Mouse (Mus musculus) limb, embryonic 11.5 days (tissue): Measurements from ENCODE around the gene Asap2. TPM values are rescaled to one million over a fixed set of nuclear protein-coding genes. Genes with fewer than 3 reads are reported as not detected.

ENCODE experiments used
- ATAC-seq: fragments of 200-750 bp; cut with Nextera tagmentation; 2 replicates; pipeline ENCODE4 v1.8.0; 2017; ENCODE audit warnings: low read depth; ENCODE audit not compliant: insufficient number of reproducible peaks, low FRiP score, low TSS enrichment
- DNase-seq: peaks from one replicate; pipeline ENCODE4 v3.0.0-alpha.2; 2015; ENCODE audit warnings: low spot score
- H3K27ac ChIP-seq: fragments of 300-500 bp; sonication (generic); replicated peaks from 2 replicates; pipeline ENCODE4 v1.5.1; 2014; ENCODE audit warnings: low read depth, mild to moderate bottlenecking, low read length
- H3K27me3 ChIP-seq: fragments of 300-500 bp; sonication (generic); 2 replicates; pipeline ENCODE4 v1.6.1; 2014; ENCODE audit warnings: mild to moderate bottlenecking, low read length, mixed read lengths; ENCODE audit not compliant: control insufficient read depth, insufficient read depth
- H3K36me3 ChIP-seq: fragments of 300-500 bp; sonication (generic); 2 replicates; pipeline ENCODE4 v1.6.1; 2014; ENCODE audit warnings: mild to moderate bottlenecking, low read length, moderate library complexity, mixed read lengths; ENCODE audit not compliant: control insufficient read depth, insufficient read depth
- H3K4me1 ChIP-seq: fragments of 300-500 bp; sonication (generic); 2 replicates; pipeline ENCODE4 v1.6.1; 2014; ENCODE audit warnings: low read length, mixed read lengths; ENCODE audit not compliant: control insufficient read depth, insufficient read depth
- H3K4me2 ChIP-seq: fragments of 300-500 bp; sonication (generic); 2 replicates; pipeline ENCODE4 v1.6.1; 2014; ENCODE audit warnings: low read depth, mild to moderate bottlenecking, moderate library complexity; ENCODE audit not compliant: severe bottlenecking
- H3K4me3 ChIP-seq: fragments of 300-500 bp; sonication (generic); 2 replicates; pipeline ENCODE4 v1.5.1; 2014; ENCODE audit warnings: low read depth, low read length
- H3K9ac ChIP-seq: fragments of 300-500 bp; sonication (generic); 2 replicates; pipeline ENCODE4 v1.6.1; 2014; ENCODE audit warnings: mild to moderate bottlenecking, low read length
- H3K9me3 ChIP-seq: fragments of 300-500 bp; sonication (generic); 2 replicates; pipeline ENCODE4 v1.6.1; 2016; ENCODE audit warnings: low read length; ENCODE audit not compliant: control insufficient read depth
- WGBS: fragments of 180-500 bp; shearing (Covaris S2); extraction: QIAGEN DNeasy Blood & Tissue Kit; methylation state at CpG from one replicate; pipeline ENCODE4 v1.1.7; 2014; 5-methylcytosine and 5-hydroxymethylcytosine counted together
- polyA plus RNA-seq: library from polyadenylated mRNA; unstranded; fragments of >200 nt; fragmentation: Nextera tagmentation; extraction: Ambion mirVana; gene quantifications from 2 replicates; pipeline ENCODE4 v1.2.1, GENCODE M21; 2014

Gene Asap2
- polyA plus RNA-seq, 1 experiment from 2014 or later, result 19.0 TPM

DNA sequence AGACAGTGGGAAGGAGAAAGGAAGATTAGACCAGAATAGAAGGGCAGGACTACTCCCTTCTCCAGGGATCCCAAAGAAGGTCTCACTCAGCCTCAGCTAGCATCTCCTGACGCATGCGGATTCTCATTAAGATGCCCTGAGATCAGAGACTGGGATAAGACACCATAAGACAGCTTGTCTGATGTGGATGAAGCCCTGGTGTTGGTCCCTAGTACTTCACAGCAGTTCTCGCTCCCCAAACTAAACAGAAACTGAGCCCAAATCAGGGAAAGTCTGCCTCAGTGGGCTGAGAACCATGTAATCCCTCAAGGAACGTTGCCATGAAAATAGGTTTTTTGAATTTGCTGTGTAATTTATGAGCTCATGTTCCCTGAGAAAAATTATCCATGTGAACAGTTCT is 136.3 kb downstream of the Asap2 start:
- ATAC-seq, result no peak
- Histone ChIP-seq H3K4me1 (peaks cover 13% of the 10 kb centered on the region), H3K27me3 (no peaks in the 10 kb centered on the region), H3K27ac (no peak overlapping the region), H3K9me3 (no peaks in the 10 kb centered on the region), H3K4me3 (no peak overlapping the region), H3K4me2 (no peak overlapping the region), H3K9ac (no peak overlapping the region), H3K36me3 (no peaks in the 10 kb centered on the region)
- WGBS, result 83% methylated on average over 4 of the region's 4 CpGs
- DNase-seq, result no peak

DNA sequence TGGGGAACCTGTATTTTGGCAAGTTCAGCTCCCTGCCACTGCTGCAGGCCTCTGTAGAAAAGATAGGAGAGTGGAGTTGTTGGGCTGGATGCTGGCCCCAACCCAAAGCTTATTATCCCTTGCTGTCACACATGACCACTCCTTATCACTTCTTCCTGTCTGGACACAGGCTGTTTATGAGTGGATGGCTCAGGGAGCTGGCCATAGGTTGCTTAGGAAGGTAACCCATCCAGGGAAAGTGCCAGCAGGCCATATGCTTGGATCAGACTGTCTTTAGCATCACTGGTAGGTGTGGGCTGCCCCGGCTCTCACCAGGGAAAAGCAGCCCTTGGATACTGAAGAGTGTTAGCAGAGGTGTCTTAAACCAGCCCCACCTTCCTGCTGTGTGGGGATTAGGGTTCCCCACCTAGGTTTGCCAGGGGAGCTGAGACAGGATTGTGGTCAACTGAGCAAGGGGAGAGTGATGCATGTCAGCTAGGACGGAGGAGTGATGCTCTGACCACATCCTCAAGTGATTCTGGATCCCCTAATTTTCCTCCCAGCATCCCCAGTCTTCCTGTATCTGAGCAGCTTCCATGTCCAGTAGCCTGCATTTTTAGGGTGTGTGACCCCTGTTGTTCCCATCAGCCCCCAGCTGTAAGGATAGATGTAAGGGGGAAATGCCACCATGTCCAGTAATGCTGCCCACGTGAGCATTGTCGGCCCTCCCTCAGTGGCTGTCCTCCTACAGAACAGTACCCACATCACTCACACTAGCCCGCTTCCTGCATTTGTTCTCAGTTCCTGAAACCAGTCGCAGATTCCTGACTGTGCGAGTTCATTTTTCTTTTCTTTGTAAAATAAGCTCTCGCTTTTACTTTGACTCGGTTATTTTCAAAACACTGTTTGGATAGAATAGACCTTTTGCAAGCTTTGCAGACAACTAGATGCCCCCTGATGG is 138.9 kb downstream of the Asap2 start:
- DNase-seq, result no peak
- no peak overlapping the region for H3K27ac ChIP-seq

DNA sequence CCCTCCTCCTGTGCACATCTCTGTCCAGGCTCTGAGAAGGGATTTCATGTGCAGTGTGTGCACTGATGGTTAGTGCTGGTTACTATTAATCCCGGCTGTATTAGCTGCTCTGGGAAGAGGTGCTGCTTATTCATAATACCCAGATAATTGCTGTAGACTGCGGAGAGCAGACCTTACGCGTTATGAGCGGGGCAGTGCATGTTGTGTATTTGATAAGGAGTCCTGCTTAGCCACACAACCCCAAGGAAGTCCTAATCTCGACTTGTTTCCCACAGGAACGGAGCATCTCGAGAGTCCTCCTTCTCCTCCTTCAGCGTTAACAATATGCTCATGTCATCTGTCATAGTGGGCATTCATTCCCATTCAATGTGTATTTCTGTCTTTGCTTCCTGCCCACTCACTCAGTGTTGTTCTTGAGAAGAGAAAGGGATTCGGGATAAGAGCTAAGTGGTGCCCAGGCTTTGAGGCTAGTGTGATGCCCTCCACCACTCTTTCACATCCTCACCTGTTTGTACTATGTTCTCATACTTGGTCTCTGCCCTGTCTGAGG is 140.1 kb downstream of the Asap2 start:
- Histone ChIP-seq H3K9me3 (no peaks in the 10 kb centered on the region), H3K9ac (no peak overlapping the region), H3K4me3 (no peak overlapping the region), H3K4me2 (no peak overlapping the region), H3K4me1 (peaks cover 27% of the 10 kb centered on the region), H3K36me3 (no peaks in the 10 kb centered on the region), H3K27ac (no peak overlapping the region), H3K27me3 (no peaks in the 10 kb centered on the region)
- ATAC-seq (no peak), DNase-seq (no peak)
- 92% methylated on average over 10 of the region's 10 CpGs for WGBS

More for the DNA sequence above, 138.9 kb downstream of the Asap2 start:
- no peaks in the 10 kb centered on the region for H3K27me3 ChIP-seq
- H3K4me2 ChIP-seq, result no peak overlapping the region
- no peaks in the 10 kb centered on the region for H3K36me3 ChIP-seq
- H3K4me3 ChIP-seq, result no peak overlapping the region
- H3K9me3 ChIP-seq, result no peaks in the 10 kb centered on the region
- H3K9ac ChIP-seq, result no peak overlapping the region
- peaks cover 27% of the 10 kb centered on the region for H3K4me1 ChIP-seq
- no peak for ATAC-seq
- 88% methylated on average over 9 of the region's 9 CpGs for WGBS

DNA sequence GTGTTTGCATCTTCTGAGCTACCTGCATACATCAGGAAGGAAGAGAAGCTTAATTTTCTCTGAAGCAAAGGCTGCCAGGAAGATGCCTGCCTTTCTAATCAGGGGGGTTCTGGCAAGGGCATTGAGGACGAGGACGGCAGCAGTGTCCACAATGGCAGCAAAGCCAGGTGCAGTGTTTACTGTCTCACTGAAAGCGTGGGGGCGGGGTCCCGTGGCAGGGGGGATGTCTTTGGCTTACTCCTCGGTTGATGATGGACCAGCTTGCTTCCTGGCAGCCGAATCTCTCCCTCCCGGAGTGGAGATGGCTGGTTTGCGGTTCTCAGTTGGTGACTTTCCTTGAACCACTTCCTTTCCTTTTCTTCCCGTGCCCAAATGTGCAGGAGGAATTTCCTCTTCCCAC is 142.3 kb downstream of the Asap2 start:
- H3K4me3 ChIP-seq, result no peak overlapping the region
- no peak for ATAC-seq

DNA sequence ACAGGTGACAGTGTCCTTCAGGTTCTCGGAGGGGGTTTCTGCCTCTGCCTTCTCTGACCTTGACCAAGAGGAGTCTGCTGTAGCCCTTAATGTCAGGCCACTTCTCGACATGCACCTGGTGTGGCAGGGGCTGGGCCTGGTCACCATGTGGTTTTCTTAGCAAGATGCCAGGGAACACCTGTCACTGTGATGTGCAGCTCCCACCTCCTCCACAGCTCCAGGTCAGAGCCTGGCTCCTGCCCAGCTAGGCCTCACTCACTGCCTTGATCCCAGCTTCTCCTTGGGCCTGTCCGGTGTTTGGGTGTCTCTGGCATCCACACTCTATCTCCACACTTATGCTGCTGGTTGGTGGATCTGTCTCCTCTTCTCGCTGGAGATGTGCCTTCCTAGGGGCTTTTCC is 142.8 kb downstream of the Asap2 start:
- H3K27ac ChIP-seq, result no peak overlapping the region
- H3K4me3 ChIP-seq, result no peak overlapping the region
- DNase-seq, result no peak
- no peaks in the 10 kb centered on the region for H3K36me3 ChIP-seq
- no peak overlapping the region for H3K4me2 ChIP-seq
- 76% methylated on average over 4 of the region's 4 CpGs for WGBS
- no peaks in the 10 kb centered on the region for H3K27me3 ChIP-seq
- peaks cover 14% of the 10 kb centered on the region for H3K4me1 ChIP-seq
- ATAC-seq, result no peak
- no peak overlapping the region for H3K9ac ChIP-seq
- H3K9me3 ChIP-seq, result no peaks in the 10 kb centered on the region

More for the DNA sequence above, 142.3 kb downstream of the Asap2 start:
- Histone ChIP-seq H3K27me3 (no peaks in the 10 kb centered on the region), H3K4me1 (peaks cover 17% of the 10 kb centered on the region), H3K9ac (no peak overlapping the region), H3K4me2 (no peak overlapping the region), H3K9me3 (no peaks in the 10 kb centered on the region), H3K27ac (no peak overlapping the region), H3K36me3 (no peaks in the 10 kb centered on the region)
- no peak for DNase-seq
- WGBS, result 55% methylated on average over 10 of the region's 10 CpGs

DNA sequence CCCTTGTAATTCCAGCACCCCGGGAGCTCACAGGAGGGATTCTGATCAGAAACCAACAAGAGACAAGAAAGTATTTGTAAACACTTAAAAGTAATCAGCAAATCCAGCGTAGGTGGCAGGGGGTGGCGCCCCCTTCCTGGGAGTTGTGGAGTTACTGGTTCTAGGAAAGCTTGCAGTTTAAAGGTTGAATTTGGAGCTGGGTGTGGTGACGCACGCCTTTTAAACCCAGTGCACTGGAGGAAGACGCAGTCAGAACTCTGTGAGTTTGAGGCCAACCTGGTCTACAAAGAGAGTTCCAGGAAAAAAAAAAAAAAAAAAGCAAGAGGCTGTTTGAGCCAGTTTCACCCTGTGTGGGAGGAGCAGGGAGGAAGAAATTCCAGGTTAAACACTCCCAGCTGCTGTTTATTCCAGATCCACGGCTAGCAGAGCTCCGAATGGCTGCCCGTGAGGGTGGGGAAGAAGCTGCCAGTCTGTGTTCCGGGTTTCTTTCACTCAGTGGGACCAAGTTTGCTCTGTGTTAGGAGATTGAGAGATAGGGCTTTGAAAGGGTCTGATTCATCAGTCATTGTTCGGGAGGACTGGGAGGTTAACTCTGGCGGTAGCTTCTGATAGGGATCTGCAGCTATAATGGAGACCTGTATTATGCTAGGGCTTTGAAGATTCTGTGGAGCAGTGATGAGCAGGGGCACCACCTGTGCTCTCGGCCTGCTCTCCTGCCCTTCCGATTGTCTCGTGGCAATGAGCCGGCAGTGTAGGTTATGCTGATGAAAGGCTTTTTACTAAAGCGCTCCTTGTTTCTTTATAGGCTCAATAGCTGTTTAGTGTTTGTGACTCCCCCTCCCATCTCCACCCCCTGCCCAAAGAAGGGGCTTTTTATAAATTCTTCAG is 144.0 kb downstream of the Asap2 start:
- WGBS, result 50% methylated on average over 17 of the region's 17 CpGs
- H3K36me3 ChIP-seq, result no peaks in the 10 kb centered on the region
- no peaks in the 10 kb centered on the region for H3K27me3 ChIP-seq
- no peaks in the 10 kb centered on the region for H3K9me3 ChIP-seq
- no peak overlapping the region for H3K9ac ChIP-seq
- no peak overlapping the region for H3K4me3 ChIP-seq
- no peak for ATAC-seq
- DNase-seq, result peak; percentile 47
- no peak overlapping the region for H3K4me2 ChIP-seq
- no peak overlapping the region for H3K27ac ChIP-seq
- H3K4me1 ChIP-seq, result peaks cover 14% of the 10 kb centered on the region

DNA sequence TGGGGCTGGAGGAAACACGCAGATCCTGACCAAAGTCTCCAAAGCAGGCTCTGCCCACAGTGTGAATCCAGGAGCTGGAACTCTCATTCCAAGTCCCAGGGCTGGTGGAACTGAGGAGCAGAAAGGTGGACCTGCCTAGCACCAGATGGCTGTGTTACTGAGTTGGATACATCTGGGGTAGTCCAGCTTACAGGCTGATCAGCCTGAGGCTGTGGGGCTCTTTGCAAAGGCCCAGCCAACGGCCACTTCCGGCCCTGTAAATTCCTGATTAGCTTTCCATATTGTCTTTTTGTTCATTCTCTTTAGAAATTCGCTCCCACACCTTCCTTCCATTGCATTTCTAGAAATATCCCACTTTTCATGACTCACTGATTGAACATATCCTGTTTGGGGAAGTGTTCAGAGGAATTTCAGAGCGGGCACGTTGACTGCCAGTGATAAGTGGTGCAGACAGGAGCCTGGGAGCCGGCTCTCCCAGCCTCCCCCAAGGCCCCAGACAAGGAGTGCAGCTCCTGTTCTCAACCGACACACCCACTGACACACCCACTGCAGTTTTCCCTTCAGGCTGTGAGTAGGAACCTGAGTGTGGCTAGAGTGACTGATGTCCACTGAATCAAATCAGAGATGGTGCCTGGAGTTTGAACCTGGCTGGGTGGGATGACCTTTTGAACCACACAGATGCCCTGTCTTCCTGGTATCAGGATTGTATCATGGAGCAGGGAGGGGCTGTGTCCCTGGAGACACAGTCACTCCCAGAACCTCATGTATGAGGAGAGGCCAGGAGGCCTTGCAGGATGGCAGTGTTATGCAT is 145.6 kb downstream of the Asap2 start:
- Histone ChIP-seq H3K4me3 (no peak overlapping the region), H3K27ac (no peak overlapping the region; the same call in 1 of the 2 replicates), H3K9ac (no peak overlapping the region), H3K9me3 (no peaks in the 10 kb centered on the region), H3K27me3 (no peaks in the 10 kb centered on the region), H3K4me1 (peaks cover 14% of the 10 kb centered on the region), H3K36me3 (no peaks in the 10 kb centered on the region), H3K4me2 (no peak overlapping the region)
- DNase-seq (no peak), ATAC-seq (no peak)
- WGBS, result 50% methylated on average over 8 of the region's 8 CpGs

DNA sequence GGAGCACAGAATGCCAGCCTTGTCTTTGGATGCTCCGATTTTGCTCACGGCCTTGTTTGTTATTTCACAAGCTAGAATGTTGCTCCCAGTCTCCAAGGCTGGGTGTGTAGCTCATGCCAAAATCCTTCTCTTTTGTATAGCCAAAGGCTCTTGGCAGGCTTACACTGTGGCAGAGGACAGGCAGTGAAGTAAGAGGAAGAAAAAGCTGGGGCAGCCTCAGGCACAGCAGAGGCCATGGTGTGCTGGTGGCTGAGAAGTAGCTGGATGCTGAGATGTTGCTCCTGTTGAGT is 146.1 kb downstream of the Asap2 start:
- peaks cover 14% of the 10 kb centered on the region for H3K4me1 ChIP-seq

More for the DNA sequence above, 146.1 kb downstream of the Asap2 start:
- DNase-seq, result no peak
- no peak overlapping the region for H3K4me2 ChIP-seq
- no peaks in the 10 kb centered on the region for H3K9me3 ChIP-seq
- H3K4me3 ChIP-seq, result no peak overlapping the region
- no peaks in the 10 kb centered on the region for H3K36me3 ChIP-seq
- no peak for ATAC-seq
- 88% methylated on average over 2 of the region's 2 CpGs for whole genome bisulfite sequencing
- no peak overlapping the region for H3K9ac ChIP-seq
- H3K27me3 ChIP-seq, result no peaks in the 10 kb centered on the region
- H3K27ac ChIP-seq, result no peak overlapping the region
